Mouse (Mus musculus) heart, embryonic 15.5 days (tissue): ENCODE data around the gene Olfr872. TPM values are rescaled to one million over a fixed set of nuclear protein-coding genes. Genes with fewer than 3 reads are reported as not detected.
"Not testable (repeated sequence)": the region's sequence is repeated elsewhere in the genome, so short reads cannot be mapped to it uniquely, and the experiment has no call there.

ENCODE experiments used
- ATAC-seq: fragments of 200-750 bp; cut with Nextera tagmentation; replicated peaks from 2 replicates; pipeline ENCODE4 v1.8.0; 2017; ENCODE audit warnings: low read depth, moderate TSS enrichment; ENCODE audit not compliant: insufficient number of reproducible peaks, insufficient read depth, low FRiP score
- H3K27ac ChIP-seq: fragments of 300-500 bp; sonication (generic); 2 replicates; pipeline ENCODE4 v1.5.1; 2015; ENCODE audit warnings: mild to moderate bottlenecking, inconsistent platforms
- H3K27me3 ChIP-seq: fragments of 300-500 bp; sonication (generic); 2 replicates; pipeline ENCODE4 v1.6.1; 2015; ENCODE audit warnings: inconsistent platforms
- H3K36me3 ChIP-seq: fragments of 300-500 bp; sonication (generic); 2 replicates; pipeline ENCODE4 v1.6.1; 2015; ENCODE audit warnings: mild to moderate bottlenecking, inconsistent platforms
- H3K4me1 ChIP-seq: fragments of 300-500 bp; sonication (generic); replicated peaks from 2 replicates; pipeline ENCODE4 v1.6.1; 2015; ENCODE audit warnings: inconsistent platforms
- H3K4me2 ChIP-seq: fragments of 300-500 bp; sonication (generic); 2 replicates; pipeline ENCODE4 v1.6.1; 2015; ENCODE audit warnings: inconsistent platforms, mild to moderate bottlenecking, moderate library complexity
- H3K4me3 ChIP-seq: fragments of 300-500 bp; sonication (generic); 2 replicates; pipeline ENCODE4 v1.5.1; 2015; ENCODE audit warnings: mild to moderate bottlenecking, inconsistent platforms
- H3K9ac ChIP-seq: fragments of 300-500 bp; sonication (generic); 2 replicates; pipeline ENCODE4 v1.6.1; 2015; ENCODE audit warnings: mild to moderate bottlenecking, inconsistent platforms
- H3K9me3 ChIP-seq: fragments of 300-500 bp; sonication (generic); replicated peaks from 2 replicates; pipeline ENCODE4 v1.6.1; 2016; ENCODE audit warnings: inconsistent platforms
- WGBS: fragments of 180-500 bp; shearing (Covaris S2); methylation state at CpG from one replicate; pipeline ENCODE4 v1.1.7; 2015; ENCODE audit warnings: mixed read lengths; 5-methylcytosine and 5-hydroxymethylcytosine counted together
- polyA plus RNA-seq: library from polyadenylated mRNA; unstranded; fragments of >200 nt; fragmentation: Nextera tagmentation; extraction: Ambion mirVana; gene quantifications from 2 replicates; pipeline ENCODE4 v1.2.1, GENCODE M21; 2015

Gene Olfr872
- not detected in 2 replicates for polyA plus RNA-seq

- Histone ChIP-seq H3K9me3 (no peaks in the 10 kb centered on the region), H3K27ac (no peak within 1 kb of the TSS), H3K9ac (no peak within 1 kb of the TSS), H3K4me1 (no peaks in the 10 kb centered on the region), H3K4me2 (no peak within 1 kb of the TSS), H3K4me3 (no peak within 1 kb of the TSS), H3K27me3 (no peaks in the 10 kb centered on the region), H3K36me3 (no peaks in the 10 kb centered on the region)
- no peak for ATAC-seq
These were observed at the start of gene Olfr872 for GRCm38 (mm10) chr9:20236819-20237218. TSS of gene Olfr872 (plus strand) at chr9:20237119.

DNA sequence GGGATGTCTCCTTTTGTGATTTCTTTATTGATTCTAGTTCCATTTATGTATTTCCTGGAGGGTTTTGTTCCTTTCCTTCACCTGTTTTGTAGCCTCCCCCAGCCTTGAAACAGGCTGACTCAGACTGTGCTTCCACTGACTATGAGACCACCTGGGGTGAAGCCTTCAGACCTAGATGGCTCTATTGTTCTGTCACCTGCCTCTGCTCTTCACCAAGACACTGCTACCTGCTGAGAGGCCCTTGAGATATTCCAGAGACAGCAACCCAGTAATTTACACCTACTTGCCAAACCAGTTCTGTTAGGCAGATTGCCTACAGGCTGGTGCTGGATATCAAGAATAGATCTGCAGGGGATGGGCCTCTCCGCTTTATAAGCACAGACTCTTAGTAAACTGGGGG is 34.8 kb upstream of the Olfr872 start:
- no peak for ATAC-seq
- Histone ChIP-seq H3K4me3 (no peak overlapping the region), H3K27me3 (no peaks in the 10 kb centered on the region), H3K4me1 (no peaks in the 10 kb centered on the region), H3K36me3 (no peaks in the 10 kb centered on the region), H3K9me3 (0 out of 2 replicates have a peak, but pooled peaks cover 4% of the 10 kb centered on the region), H3K4me2 (no peak overlapping the region), H3K27ac (no peak overlapping the region), H3K9ac (no peak overlapping the region)
- WGBS, result 88% methylated on average over 1 of the region's 1 CpGs

GRCm38 (mm10) chr9:20203413-20203984 is 33.4 kb upstream of the Olfr872 start:
- not testable (repeated sequence) for H3K4me3 ChIP-seq, H3K4me2 ChIP-seq, H3K9me3 ChIP-seq, H3K36me3 ChIP-seq, ATAC-seq, H3K4me1 ChIP-seq, H3K9ac ChIP-seq, H3K27ac ChIP-seq, H3K27me3 ChIP-seq
- WGBS, result 66% methylated on average over 7 of the region's 7 CpGs

GRCm38 (mm10) chr9:20210812-20211211 is 26.1 kb upstream of the Olfr872 start:
- H3K27ac ChIP-seq, result no peak overlapping the region
- ATAC-seq, result no peak
- H3K9ac ChIP-seq, result no peak overlapping the region
- no peaks in the 10 kb centered on the region for H3K27me3 ChIP-seq
- H3K9me3 ChIP-seq, result no peaks in the 10 kb centered on the region
- no peak overlapping the region for H3K4me2 ChIP-seq
- H3K36me3 ChIP-seq, result no peaks in the 10 kb centered on the region
- 39% methylated on average over 1 of the region's 1 CpGs for WGBS
- no peaks in the 10 kb centered on the region for H3K4me1 ChIP-seq
- no peak overlapping the region for H3K4me3 ChIP-seq

- Histone ChIP-seq H3K9me3 (no peaks in the 10 kb centered on the region), H3K27me3 (no peaks in the 10 kb centered on the region), H3K4me1 (no peaks in the 10 kb centered on the region), H3K27ac (no peak overlapping the region), H3K36me3 (no peaks in the 10 kb centered on the region), H3K4me2 (no peak overlapping the region), H3K4me3 (no peak overlapping the region), H3K9ac (no peak overlapping the region)
- 51% methylated on average over 2 of the region's 2 CpGs for WGBS
- ATAC-seq, result no peak
These were observed 25.4 kb upstream of the Olfr872 start for GRCm38 (mm10) chr9:20211477-20211876.

GRCm38 (mm10) chr9:20211907-20212306 is 25.0 kb upstream of the Olfr872 start, which contains the start of gene Olfr871:
TSS of gene Olfr871 (plus strand) at chr9:20212207.
- Histone ChIP-seq H3K9me3 (no peaks in the 10 kb centered on the region), H3K27me3 (no peaks in the 10 kb centered on the region), H3K36me3 (no peaks in the 10 kb centered on the region), H3K27ac (no peak within 1 kb of the TSS), H3K4me3 (no peak within 1 kb of the TSS), H3K4me1 (no peaks in the 10 kb centered on the region), H3K4me2 (no peak within 1 kb of the TSS), H3K9ac (no peak within 1 kb of the TSS)
- ATAC-seq, result no peak

DNA sequence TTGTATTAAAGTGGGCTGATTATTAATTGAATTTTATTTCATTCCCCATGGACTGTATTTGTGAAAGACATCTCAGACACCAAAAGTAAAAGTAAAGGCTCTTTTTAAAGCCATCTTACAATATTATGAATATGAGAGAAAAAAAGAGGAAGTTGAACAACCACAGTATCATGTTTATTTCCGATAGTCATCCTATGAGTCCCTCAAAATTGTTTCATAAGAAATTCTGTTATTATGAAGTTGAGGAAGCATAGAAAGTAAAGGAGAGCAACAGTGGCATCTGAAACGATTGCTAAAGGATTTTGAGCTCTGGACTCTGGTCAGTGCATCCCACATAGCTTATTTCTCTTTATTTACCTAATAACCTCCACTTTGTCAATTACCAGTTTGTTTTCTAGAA is 459 bp downstream of the Olfr872 start:
- Histone ChIP-seq H3K27me3 (no peaks in the 10 kb centered on the region), H3K9me3 (no peaks in the 10 kb centered on the region), H3K36me3 (no peaks in the 10 kb centered on the region), H3K27ac (no peak overlapping the region), H3K9ac (no peak overlapping the region), H3K4me3 (no peak overlapping the region), H3K4me2 (no peak overlapping the region), H3K4me1 (no peaks in the 10 kb centered on the region)
- WGBS, result 56% methylated on average over 2 of the region's 2 CpGs
- ATAC-seq, result no peak

DNA sequence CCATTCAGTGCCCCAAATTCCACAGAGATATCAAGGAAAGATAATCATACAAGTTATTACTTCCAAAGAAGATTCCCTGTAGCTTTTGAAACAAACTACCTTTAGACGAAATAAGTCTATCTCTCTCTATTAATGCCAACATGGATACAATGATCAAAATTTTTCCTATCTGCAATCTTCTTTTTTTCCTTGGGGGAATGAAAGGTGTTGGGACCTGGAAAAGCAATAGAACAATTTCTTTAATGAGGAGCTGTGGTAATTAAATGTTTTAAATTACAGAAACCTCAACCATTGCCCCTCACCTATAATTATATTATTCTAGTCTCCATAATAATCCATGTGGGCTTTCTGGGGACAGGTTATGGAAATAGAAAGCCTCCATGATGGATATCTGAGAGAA is 45.1 kb downstream of the Olfr872 start, which contains the start of gene Olfr39:
Olfr39 (plus strand) TSS at position 301 of the 400 bp plus-strand sequence.
- no peak within 1 kb of the TSS for H3K9ac ChIP-seq
- H3K27me3 ChIP-seq, result no peaks in the 10 kb centered on the region
- H3K9me3 ChIP-seq, result no peaks in the 10 kb centered on the region
- H3K4me2 ChIP-seq, result no peak within 1 kb of the TSS
- ATAC-seq, result no peak
- no peak within 1 kb of the TSS for H3K27ac ChIP-seq
- WGBS, result 70% methylated on average over 1 of the region's 1 CpGs
- no peaks in the 10 kb centered on the region for H3K4me1 ChIP-seq
- H3K36me3 ChIP-seq, result no peaks in the 10 kb centered on the region
- no peak within 1 kb of the TSS for H3K4me3 ChIP-seq

GRCm38 (mm10) chr9:20295562-20295961 is 58.6 kb downstream of the Olfr872 start:
- 65% methylated on average over 5 of the region's 5 CpGs for WGBS
- H3K27me3 ChIP-seq, H3K36me3 ChIP-seq, H3K9me3 ChIP-seq, H3K4me2 ChIP-seq, H3K4me1 ChIP-seq, H3K27ac ChIP-seq, H3K9ac ChIP-seq, H3K4me3 ChIP-seq, ATAC-seq: not testable (repeated sequence)

DNA sequence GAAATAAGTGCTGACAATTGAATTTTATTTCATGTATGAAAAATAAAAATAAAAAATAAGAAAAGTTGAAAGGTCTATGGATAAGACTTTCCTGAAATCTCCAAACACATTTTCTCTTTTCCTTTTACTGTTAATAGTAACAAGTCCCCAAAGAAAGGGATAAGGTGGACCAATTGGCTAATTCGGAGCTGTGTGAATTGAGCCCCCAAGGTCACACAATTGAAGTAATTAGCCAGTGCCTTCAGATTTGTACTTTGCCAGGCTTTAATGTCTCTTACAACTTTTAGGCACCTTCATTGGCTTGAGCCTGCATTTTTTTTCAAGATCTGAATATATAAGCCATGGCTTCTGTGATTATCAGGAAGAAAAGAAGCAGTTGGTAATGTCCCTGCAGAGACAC is 61.3 kb downstream of the Olfr872 start, which contains the start of gene Olfr873:
Olfr873 (plus strand) TSS at position 301 of the 400 bp plus-strand sequence.
- H3K4me1 ChIP-seq, result no peaks in the 10 kb centered on the region
- 78% methylated on average over 1 of the region's 1 CpGs for WGBS
- ATAC-seq, result no peak
- no peak within 1 kb of the TSS for H3K4me2 ChIP-seq
- no peak within 1 kb of the TSS for H3K27ac ChIP-seq
- no peaks in the 10 kb centered on the region for H3K9me3 ChIP-seq
- no peaks in the 10 kb centered on the region for H3K27me3 ChIP-seq
- H3K4me3 ChIP-seq, result no peak within 1 kb of the TSS
- no peaks in the 10 kb centered on the region for H3K36me3 ChIP-seq
- H3K9ac ChIP-seq, result no peak within 1 kb of the TSS
